Mouse (Mus musculus) A20 (cell line): ENCODE data around the gene Morc2a.
"Not testable (repeated sequence)": the region's sequence is repeated elsewhere in the genome, so short reads cannot be mapped to it uniquely, and the experiment has no call there.

Experiments used
- DNase-seq: peaks from one replicate; pipeline ENCODE4 v3.0.0-alpha.2; 2011; ENCODE audit warnings: low read depth, low spot score

Morc2a gene

GRCm38 (mm10) chr11:3648964-3649841 lies at the start of gene Morc2a:
Morc2a (plus strand) TSS chr11:3649191.
- DNase-seq: peak; percentile 99

DNA sequence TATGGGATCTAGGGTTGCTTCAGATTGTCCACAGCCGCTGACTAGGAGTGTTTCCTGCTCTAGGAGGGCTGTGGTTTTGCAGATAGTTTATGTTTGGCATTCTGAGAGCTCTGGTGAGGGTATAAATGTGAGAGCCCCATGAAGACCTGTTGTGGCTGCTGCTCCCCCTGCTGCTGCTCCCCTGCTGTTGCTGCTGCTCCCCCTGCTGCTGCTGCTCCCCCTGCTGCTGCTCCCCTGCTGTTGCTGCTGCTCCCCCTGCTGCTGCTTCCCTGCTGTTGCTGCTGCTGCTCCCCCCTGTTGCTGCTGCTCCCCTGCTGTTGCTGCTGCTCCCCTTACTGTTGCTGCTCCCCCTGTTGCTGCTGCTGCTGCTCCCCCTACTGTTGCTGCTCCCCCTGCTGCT lies 47.0 kb upstream of the Morc2a start:
- not testable (repeated sequence) for DNase-seq

- DNase-seq: peak; percentile 30
Observed at GRCm38 (mm10) chr11:3602687-3603086, 46.3 kb upstream of the Morc2a start.

DNA sequence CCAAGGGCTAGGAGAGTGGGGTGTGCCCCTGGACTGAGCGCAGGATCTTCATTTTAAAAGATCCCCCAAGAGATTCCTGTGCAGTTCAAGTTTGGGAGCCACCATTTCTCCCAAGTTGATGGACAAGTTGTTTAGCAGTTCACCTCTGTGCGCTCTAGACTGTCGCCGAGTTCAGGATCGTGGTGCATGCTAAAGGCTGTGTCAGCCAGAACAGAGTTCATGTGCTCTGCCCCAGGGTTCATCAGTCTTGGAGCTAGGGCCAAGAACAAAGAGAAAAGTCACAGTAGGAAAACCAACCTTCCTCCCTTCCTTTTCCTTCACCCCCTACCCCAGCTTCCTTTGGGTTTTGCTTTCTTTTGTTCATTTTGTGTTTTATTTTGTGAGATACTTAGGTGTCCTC lies 42.5 kb upstream of the Morc2a start:
- DNase-seq: no peak

DNA sequence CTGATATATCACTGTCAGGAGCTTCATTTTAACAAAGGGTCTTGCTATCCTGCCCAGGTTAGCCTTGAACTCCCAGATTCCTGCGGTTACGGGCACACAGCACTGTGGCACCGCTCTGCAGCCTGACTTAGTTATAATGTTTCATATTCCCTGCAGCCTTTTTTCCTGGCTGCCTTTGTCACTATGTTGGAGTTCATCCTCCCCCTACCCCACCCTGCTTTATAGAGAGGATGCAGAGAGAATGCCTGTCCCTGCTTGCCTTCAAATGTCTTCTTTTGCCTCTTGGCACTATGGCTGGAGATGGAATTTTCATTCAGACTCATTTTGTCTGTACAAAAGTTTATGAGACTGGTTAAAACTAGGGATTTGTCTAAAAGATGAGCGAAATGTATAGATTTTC lies 33.4 kb upstream of the Morc2a start:
- DNase-seq: no peak

GRCm38 (mm10) chr11:3622826-3623225 lies 26.2 kb upstream of the Morc2a start:
- DNase-seq: no peak

GRCm38 (mm10) chr11:3624391-3625027 lies 24.5 kb upstream of the Morc2a start:
- DNase-seq: no peak

GRCm38 (mm10) chr11:3628999-3629491 lies 19.9 kb upstream of the Morc2a start:
- DNase-seq: no peak

- not testable (repeated sequence) for DNase-seq
Observed at GRCm38 (mm10) chr11:3633269-3633668, 15.7 kb upstream of the Morc2a start.

GRCm38 (mm10) chr11:3647688-3648087 lies 1.3 kb upstream of the Morc2a start:
- peak; percentile 33 for DNase-seq

DNA sequence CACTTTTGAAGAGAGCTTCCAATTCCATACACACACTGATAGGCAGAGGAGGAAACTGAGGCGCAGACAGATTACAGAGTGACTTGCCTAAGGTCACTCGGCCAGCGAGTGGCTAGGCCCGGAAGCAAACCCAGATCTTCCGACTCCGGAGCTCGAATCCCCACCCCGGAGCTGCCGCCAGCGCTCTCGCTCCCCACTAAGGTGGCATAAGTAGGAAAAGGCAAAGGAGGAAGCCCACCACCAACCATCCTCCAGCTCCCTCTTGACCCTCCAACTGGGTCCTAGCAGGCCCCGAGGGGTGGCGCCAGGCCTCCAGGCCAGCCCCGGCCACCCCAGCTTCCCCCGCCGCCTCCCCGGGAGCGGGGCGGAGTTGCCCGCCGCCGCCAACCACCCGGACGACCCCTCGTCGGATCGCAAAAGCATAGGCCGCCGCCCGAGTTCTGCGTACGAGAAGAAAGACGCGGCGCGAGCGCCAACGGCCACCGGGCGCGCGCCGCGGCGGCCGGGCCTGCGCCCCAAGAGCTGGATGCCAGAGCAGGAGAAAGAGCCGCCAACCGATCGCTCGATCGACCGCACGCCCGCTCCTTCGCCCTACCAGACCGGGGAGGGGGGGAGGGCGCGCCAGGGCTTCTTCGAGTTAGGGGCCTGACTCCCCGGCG lies 557 bp upstream of the Morc2a start:
- DNase-seq: no peak

DNA sequence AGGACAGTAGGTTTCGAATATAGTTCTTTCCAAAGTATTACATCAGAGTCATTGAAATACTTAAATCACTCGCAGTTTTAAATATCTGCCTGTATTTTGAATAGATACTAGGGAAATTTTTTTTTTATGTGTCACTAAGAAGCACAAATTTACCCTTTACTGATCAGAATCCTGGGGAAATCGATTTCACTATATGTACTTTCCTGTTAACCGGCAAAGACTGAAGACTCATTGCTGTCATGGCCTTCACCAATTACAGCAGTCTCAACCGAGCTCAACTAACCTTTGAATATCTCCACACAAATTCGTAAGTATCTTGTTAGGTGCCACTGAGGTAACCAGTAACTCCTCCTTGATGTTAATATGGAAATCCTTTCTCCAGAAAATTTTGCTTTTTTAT lies 1.1 kb downstream of the Morc2a start:
- no peak for DNase-seq

GRCm38 (mm10) chr11:3661964-3662363 lies 13.0 kb downstream of the Morc2a start:
- no peak for DNase-seq

- DNase-seq: no peak
Observed at GRCm38 (mm10) chr11:3667506-3667905, 18.5 kb downstream of the Morc2a start.

GRCm38 (mm10) chr11:3668768-3669167 lies 19.8 kb downstream of the Morc2a start:
- no peak for DNase-seq

DNA sequence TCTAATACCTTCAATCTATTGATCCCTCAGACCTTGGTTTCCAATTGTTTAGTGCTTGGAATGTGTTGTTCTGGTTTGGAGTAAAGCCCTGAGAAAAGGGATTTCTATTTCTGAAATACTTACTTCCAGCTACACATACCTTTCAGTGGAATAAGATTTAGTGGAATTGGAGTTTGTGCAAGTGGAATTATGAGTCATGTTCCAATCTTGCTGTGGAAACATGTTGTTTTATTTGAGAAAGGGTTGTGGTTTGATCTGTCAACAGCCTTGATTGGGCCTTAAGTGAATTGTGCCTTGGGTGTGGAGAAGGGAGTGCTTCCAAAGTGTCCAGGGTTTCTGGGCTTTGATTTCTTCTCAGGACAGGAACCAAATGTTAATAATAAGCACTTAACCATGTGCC lies 20.9 kb downstream of the Morc2a start:
- DNase-seq: no peak

GRCm38 (mm10) chr11:3671000-3671628 lies 22.1 kb downstream of the Morc2a start:
- no peak for DNase-seq

DNA sequence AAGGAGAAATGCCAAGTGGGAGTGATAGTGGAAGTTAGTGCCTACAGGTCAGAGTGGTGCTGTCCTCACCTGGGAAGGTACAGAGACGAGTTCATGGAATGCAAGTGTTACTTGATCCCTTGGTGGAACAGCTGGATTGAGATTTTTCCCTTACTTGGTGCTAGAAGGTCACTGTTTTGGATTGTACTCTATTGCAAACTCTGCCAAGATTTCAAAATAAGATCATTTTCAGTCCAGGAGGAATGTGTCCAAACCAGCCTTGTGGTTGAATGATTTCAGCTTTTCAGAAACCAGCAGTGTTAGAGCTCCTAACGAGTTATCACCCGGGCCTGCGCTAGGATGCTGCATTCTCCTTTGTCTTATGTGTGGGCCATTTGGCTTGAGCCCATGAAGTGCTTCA lies 25.6 kb downstream of the Morc2a start:
- no peak for DNase-seq

- DNase-seq: no peak
Observed at GRCm38 (mm10) chr11:3676423-3676822, 27.4 kb downstream of the Morc2a start.

DNA sequence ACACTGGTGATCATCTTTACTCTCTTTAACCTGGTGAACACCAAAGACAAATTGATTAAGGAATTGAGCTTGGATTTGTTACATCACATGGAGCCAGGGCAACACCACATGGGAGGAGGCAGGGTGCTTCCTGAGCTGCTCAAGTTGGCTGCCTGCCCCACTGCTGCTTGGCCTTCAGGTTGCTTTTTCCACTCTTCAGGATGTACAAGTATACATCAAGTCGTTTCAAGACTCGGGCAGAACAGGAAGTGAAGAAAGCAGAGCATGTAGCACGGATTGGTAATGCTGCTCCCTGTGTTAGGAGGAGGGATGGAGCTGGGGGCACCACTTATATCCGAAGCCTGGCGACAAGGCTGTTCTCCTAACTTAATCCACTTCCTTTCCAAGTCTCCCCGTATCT lies 28.2 kb downstream of the Morc2a start:
- DNase-seq: no peak

- DNase-seq: no peak
Observed at GRCm38 (mm10) chr11:3679771-3680170, 30.8 kb downstream of the Morc2a start.

DNA sequence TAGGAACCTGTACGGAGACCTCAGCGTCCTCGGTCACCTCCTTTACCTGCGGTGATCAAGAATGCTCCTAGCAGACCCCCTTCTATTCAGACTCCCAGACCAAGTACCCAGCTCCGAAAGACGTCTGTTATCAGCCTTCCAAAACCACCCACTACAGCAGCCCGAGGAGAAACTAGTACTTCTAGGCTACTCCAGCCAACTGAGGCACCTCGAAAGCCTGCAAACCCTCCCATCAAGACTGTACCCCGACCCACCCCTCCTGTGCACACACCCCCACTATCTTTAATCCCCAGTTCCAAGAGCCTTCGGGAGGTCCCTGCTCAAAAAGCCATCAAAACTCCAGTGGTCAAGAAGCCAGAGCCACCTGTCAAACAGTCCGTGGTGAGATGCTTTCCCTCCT lies 34.7 kb downstream of the Morc2a start:
- no peak for DNase-seq
